Mouse (Mus musculus) megakaryocyte, embryonic 14.5 days (primary cell): ENCODE results near the gene Cpa4. TPM values are rescaled to one million over a fixed set of nuclear protein-coding genes. Genes with fewer than 3 reads are reported as not detected.

Experiments used
- H3K27me3 ChIP-seq: replicated peaks from 2 replicates; pipeline ENCODE3; 2012; ENCODE audit warnings: inconsistent platforms
- H3K36me3 ChIP-seq: replicated peaks from 2 replicates; pipeline ENCODE3; 2012; ENCODE audit warnings: low read length, inconsistent platforms, mixed read lengths
- H3K4me1 ChIP-seq: 2 replicates; pipeline ENCODE4 v1.6.1; 2012; ENCODE audit warnings: inconsistent platforms
- H3K4me3 ChIP-seq: replicated peaks from 2 replicates; pipeline ENCODE3; 2012; ENCODE audit warnings: moderate library complexity, mild to moderate bottlenecking, inconsistent platforms
- H3K9me3 ChIP-seq: 2 replicates; pipeline ENCODE4 v1.6.1; 2012; ENCODE audit warnings: inconsistent platforms
- FLI1 ChIP-seq: IDR thresholded peaks from 2 replicates; pipeline ENCODE4 v1.6.1; 2012; ENCODE audit warnings: low read length, inconsistent platforms, mixed read lengths
- GATA1 ChIP-seq: IDR thresholded peaks from 3 replicates; pipeline ENCODE4 v1.6.1; 2012; ENCODE audit warnings: mixed read lengths, low read length, inconsistent platforms, borderline replicate concordance
- polyA plus RNA-seq: library from polyadenylated mRNA; stranded (reverse); fragments of >175 nt; gene quantifications from 2 replicates; pipeline ENCODE4 v1.2.3, GENCODE M21; 2012; ENCODE audit warnings: low replicate concordance; ENCODE audit not compliant: insufficient read depth

Cpa4 gene
- polyA plus RNA-seq, 1 experiment, result not detected

DNA sequence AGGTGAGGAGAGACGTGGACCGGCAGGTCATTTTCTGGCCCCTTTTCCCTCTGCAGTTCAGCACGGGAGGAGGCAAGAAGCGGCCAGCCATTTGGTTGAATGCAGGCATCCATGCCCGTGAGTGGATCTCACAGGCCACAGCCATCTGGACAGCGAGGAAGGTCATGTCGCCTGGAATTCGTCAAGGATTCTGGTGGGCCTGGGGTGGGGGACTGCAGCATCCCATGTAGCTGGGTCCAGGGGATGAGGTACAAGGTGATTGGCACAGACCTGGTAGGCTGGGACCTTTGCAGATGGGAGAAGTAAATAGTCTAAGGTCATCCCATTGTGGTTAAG is 12.6 kb downstream of the Cpa4 start:
- no peaks in the 10 kb centered on the region for H3K4me1 ChIP-seq
- no peak for TF ChIP-seq FLI1
- H3K36me3 ChIP-seq, result no peaks in the 10 kb centered on the region
- H3K9me3 ChIP-seq, result no peaks in the 10 kb centered on the region
- H3K4me3 ChIP-seq, result no peak overlapping the region
- peaks cover 38% of the 10 kb centered on the region for H3K27me3 ChIP-seq

DNA sequence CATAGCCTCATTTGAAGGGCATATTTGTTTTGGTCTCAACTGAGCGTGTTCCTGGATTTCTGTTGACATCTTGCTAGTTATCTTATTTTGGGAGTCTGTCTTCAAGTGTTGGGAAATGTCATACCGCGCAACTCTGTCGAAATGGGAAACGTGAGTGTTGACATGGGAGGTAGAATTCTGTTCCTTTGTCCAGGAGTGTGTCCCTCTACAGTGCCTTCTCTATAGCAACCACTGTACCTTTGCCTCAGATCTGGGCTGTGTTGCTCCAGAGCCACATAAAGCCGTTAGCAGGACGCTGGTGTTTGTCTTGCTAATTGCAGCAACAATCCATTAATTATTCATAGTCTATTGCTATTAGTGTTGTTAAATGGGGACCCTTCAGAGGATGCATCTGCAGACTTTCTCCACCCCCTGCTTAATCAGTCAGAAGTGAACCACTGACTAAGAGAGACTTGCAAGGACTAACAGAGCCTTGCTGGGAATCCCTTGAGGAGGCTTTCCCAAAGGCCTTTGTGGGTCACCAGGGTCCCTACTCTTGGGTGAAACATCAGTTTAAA is 18.8 kb downstream of the Cpa4 start:
- TF ChIP-seq FLI1, result no peak
- TF ChIP-seq GATA1, result no peak
- Histone ChIP-seq H3K36me3 (no peaks in the 10 kb centered on the region), H3K4me1 (peaks cover 6% of the 10 kb centered on the region; the same call in 1 of the 2 replicates), H3K9me3 (no peaks in the 10 kb centered on the region), H3K4me3 (no peak overlapping the region), H3K27me3 (peaks cover 45% of the 10 kb centered on the region)

DNA sequence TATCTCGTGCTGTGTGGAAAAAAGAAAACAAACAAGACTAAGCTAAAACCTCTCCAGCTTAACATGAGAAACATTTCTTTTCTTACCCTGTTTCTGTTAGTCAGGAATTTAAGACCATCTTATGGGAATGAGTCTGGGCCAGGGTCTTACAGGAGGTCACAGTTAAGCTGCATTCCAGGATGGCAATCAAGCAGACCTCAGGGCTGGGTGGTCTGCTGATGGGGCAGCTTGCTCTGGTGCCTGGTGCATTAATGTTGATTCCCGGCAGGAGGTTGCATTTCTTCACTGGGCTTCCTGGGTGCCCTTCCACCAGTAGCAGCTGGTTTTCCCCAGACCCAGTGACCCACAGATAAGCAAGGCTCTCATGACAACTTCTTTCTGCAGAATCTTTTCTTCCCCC is 21.6 kb downstream of the Cpa4 start:
- TF ChIP-seq GATA1 (no peak), FLI1 (no peak)
- no peaks in the 10 kb centered on the region for H3K36me3 ChIP-seq
- H3K27me3 ChIP-seq, result peaks cover 47% of the 10 kb centered on the region
- H3K4me3 ChIP-seq, result no peak overlapping the region
- peaks cover 6% of the 10 kb centered on the region; the same call in 1 of the 2 replicates for H3K4me1 ChIP-seq
- no peaks in the 10 kb centered on the region for H3K9me3 ChIP-seq

DNA sequence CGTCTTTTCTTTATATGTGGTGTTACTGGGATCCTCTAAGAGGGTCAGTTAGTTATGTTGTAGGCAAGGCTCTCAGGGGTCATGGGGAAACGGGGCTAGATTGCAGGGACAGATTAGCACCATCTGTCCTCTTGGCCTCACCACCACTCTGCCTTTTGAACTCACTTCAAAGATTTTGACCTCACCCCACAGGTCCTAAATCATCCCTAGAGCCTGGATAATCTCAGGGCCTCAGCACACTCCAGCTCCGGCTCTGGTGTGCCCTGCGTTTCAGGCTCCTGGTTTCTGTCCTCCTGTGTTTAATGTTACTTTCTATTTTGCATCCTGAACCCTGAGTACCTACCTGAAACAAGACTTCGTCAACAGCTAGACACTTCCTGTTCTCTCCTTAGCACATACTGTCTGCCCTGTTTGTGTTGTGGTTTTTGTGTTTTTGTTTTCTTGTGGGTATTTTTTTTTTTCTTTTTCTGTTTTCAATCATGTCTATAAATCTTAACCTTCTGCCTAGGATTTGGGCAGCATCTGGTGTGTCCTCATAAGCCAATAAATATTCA is 23.8 kb downstream of the Cpa4 start:
- no peaks in the 10 kb centered on the region for H3K9me3 ChIP-seq
- peaks cover 6% of the 10 kb centered on the region; the same call in 1 of the 2 replicates for H3K4me1 ChIP-seq
- H3K4me3 ChIP-seq, result no peak overlapping the region
- TF ChIP-seq GATA1, result no peak
- TF ChIP-seq FLI1, result no peak
- peaks cover 43% of the 10 kb centered on the region for H3K27me3 ChIP-seq
- no peaks in the 10 kb centered on the region for H3K36me3 ChIP-seq

DNA sequence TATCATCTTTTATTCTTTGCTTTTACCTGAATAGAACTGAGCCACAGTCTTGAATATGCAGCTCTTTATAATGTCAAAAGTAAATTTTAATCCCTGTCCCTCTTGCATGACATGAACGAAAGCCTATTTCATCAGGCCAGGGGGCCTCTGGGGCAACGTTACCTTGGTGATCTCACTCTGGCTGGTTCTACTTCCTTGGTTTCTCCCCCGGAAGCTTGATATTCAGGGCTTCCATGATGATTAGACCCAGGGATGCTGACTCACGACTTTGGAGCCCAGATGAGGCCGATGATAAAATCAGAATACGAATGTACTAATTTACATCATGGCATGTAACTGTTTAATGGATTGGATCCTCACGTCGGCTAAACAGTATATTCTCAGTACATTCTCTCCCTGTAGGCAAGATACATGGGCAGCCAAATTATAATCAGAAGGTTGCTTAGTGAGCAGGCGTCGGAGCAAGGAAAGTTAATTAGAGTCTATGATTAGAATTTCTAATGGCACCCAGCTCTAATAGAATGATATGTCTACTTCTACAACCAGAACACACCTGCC is 24.3 kb downstream of the Cpa4 start:
- Histone ChIP-seq H3K9me3 (no peaks in the 10 kb centered on the region), H3K4me3 (no peak overlapping the region), H3K4me1 (peaks cover 6% of the 10 kb centered on the region; the same call in 1 of the 2 replicates), H3K36me3 (no peaks in the 10 kb centered on the region), H3K27me3 (peaks cover 48% of the 10 kb centered on the region)
- no peak for TF ChIP-seq FLI1
- TF ChIP-seq GATA1, result no peak

DNA sequence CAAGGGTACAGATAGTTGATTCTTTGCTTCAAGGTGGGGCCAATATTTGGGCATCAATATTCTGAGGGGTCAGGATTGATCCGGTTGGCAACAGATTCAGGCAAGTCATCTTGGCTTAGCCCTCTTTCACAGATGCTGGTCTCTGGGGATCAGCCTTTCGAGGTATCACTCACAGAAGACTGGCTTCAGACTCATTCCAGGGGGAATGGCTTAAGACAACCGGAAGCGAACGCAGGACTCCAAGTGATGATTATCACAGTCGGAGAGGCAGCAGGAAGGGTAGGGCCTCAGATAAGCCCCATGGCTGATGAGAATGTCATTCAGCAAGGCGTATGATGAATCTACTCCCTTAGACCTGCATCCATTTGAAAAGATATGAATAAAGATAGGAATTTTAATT is 26.2 kb downstream of the Cpa4 start:
- Histone ChIP-seq H3K4me3 (no peak overlapping the region), H3K27me3 (peaks cover 50% of the 10 kb centered on the region), H3K36me3 (no peaks in the 10 kb centered on the region), H3K4me1 (peaks cover 6% of the 10 kb centered on the region; the same call in 1 of the 2 replicates), H3K9me3 (no peaks in the 10 kb centered on the region)
- TF ChIP-seq GATA1 (no peak), FLI1 (no peak)

DNA sequence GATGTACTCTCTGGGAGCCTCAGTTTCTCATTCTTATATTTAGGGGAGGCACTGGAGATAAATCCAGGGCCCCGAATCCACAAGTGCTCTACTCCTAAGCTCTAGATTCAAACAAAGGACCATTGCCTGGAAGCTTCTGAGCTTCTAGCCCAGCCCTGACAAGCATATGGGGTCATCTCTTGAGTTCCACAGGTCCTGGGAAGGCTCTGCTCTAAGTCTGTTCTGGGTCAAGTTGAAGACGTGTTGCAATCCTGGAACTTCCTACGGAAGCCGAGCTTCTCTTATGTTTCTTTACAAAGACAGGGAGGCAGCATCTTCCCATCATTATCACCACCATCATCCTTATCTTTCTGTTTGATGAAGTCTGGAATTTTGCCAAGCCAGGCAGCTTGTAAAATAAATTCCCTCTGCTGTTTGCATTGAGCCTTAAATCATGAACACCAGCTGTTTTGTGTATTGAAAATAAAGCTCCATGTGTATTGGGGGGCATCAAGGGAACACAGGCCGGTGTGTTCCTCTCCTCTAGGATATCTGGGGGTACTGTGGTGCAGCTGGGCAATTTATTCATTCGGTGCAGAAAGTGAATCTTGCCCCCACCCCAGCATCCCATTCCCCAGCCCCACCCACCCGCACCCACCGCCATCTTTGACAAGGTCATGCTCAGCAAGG is 28.2 kb downstream of the Cpa4 start:
- H3K9me3 ChIP-seq, result no peaks in the 10 kb centered on the region
- no peak overlapping the region for H3K4me3 ChIP-seq
- H3K4me1 ChIP-seq, result no peaks in the 10 kb centered on the region
- H3K36me3 ChIP-seq, result no peaks in the 10 kb centered on the region
- no peak for TF ChIP-seq GATA1
- no peak for TF ChIP-seq FLI1
- H3K27me3 ChIP-seq, result peaks cover 42% of the 10 kb centered on the region

DNA sequence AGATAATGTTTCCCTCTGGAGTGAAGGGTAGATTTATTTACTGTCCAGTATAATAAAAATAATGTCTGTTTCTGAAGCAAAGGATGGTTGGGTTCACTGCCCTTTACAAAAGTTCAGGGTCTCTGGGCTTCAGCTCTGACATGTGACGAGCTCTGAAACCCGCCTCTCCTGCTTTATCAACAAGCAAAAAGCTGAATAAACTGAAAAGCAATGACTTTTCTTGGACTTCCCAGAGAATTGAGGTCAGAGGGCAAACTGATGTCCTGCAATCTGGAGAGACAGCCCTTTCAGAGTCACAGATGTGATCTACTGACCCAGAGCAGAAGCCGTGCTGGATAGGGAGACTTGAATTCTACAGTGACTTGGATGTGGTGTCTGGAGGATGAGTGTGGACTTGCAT is 31.9 kb downstream of the Cpa4 start:
- Histone ChIP-seq H3K27me3 (peaks cover 35% of the 10 kb centered on the region), H3K4me1 (no peaks in the 10 kb centered on the region), H3K36me3 (no peaks in the 10 kb centered on the region), H3K9me3 (no peaks in the 10 kb centered on the region), H3K4me3 (no peak overlapping the region)
- TF ChIP-seq GATA1 (no peak), FLI1 (no peak)

DNA sequence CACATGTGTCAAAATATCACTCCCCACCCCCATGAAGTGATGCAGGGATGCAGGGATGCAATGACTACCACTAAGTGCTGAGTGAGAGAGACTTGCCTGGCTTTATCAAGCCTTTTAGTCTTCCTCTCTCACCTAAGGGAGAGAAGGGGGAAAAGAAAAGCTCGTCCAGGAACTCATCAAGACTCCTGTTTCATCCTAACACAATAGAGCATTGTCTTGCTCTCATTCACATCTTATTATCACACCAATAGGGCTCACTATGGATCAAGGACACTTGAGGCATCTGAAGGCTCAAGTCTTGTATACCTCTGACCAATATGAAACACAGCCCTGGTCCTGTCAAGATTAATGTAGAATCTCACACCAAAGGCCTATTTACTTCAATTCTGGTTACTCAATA is 32.8 kb downstream of the Cpa4 start:
- H3K27me3 ChIP-seq, result peaks cover 35% of the 10 kb centered on the region
- no peak for TF ChIP-seq GATA1
- TF ChIP-seq FLI1, result no peak
- no peaks in the 10 kb centered on the region for H3K9me3 ChIP-seq
- H3K4me3 ChIP-seq, result no peak overlapping the region
- H3K36me3 ChIP-seq, result no peaks in the 10 kb centered on the region
- no peaks in the 10 kb centered on the region for H3K4me1 ChIP-seq

DNA sequence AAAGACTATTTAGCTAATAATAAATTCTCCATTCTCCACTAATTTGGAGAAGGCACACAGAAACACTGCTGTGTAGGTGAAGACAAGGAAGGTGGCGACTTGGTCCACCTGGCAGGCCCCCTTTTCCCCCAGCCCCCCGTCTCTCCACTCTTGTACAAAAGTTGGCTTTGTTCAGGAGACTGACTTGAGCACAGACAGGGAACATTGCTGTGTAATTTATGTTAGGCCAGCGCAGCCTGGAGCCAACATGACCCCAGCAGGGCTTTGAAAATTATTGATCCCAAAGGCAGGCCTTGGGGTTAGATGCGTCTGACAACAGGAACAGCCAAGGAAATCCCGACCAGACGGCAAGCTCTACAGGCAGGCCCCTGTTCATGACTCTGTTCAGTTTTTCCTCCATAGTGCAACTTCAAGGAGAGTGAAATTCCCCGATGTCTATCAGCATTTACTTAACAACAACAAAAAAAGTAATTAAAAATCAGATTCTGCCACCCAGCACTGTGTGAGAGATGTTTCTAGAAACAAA is 36.2 kb downstream of the Cpa4 start:
- no peaks in the 10 kb centered on the region for H3K36me3 ChIP-seq
- TF ChIP-seq GATA1 (no peak), FLI1 (no peak)
- H3K27me3 ChIP-seq, result peaks cover 23% of the 10 kb centered on the region
- no peaks in the 10 kb centered on the region for H3K4me1 ChIP-seq
- no peaks in the 10 kb centered on the region for H3K9me3 ChIP-seq
- H3K4me3 ChIP-seq, result no peak overlapping the region
